Mouse (Mus musculus) cortical plate, adult 2 months (tissue): ENCODE results near the gene Car10.

ENCODE experiments used
- CTCF ChIP-seq: fragments of 200-500 bp; IDR thresholded peaks from 2 replicates; pipeline ENCODE4 v1.5.1; 2011; ENCODE audit warnings: mild to moderate bottlenecking, control low read depth, low read length; ENCODE audit not compliant: insufficient read depth; ENCODE audit errors: extremely low read depth
- POLR2A ChIP-seq: fragments of 200-500 bp; IDR thresholded peaks from 2 replicates; pipeline ENCODE4 v1.6.1; 2011; ENCODE audit warnings: mild to moderate bottlenecking, low read length, control low read depth; ENCODE audit not compliant: insufficient read depth; ENCODE audit errors: extremely low read depth

- TF ChIP-seq POLR2A (no peak), CTCF (no peak)
Observed at GRCm38 (mm10) chr11:93100606-93101005, 2.8 kb downstream of the Car10 start.
